Mouse (Mus musculus) erythroblast, embryonic 14.5 days (primary cell): Measurements from ENCODE around the gene Mgl2.

Source experiments
- GATA1 ChIP-seq: IDR thresholded peaks from 2 replicates; pipeline ENCODE4 v1.6.1; 2012; ENCODE audit warnings: low read length, inconsistent platforms, mixed read lengths
- TAL1 ChIP-seq: IDR thresholded peaks from 3 replicates; pipeline ENCODE4 v1.6.1; 2012; ENCODE audit warnings: low read length, inconsistent platforms, mixed read lengths

- no peak for TF ChIP-seq TAL1
- no peak for TF ChIP-seq GATA1
These were observed 48.6 kb downstream of the Mgl2 start for GRCm38 (mm10) chr11:70178756-70179155.
